Mouse (Mus musculus) forebrain, embryonic 15.5 days (tissue): ENCODE measurements around the gene Cabcoco1. TPM values are rescaled to one million over a fixed set of nuclear protein-coding genes. Genes with fewer than 3 reads are reported as not detected.

ENCODE experiments used
- ATAC-seq: fragments of 200-750 bp; cut with Nextera tagmentation; replicated peaks from 2 replicates; pipeline ENCODE4 v1.8.0; 2017; ENCODE audit warnings: mild to moderate bottlenecking, moderate TSS enrichment, moderate library complexity
- H3K27ac ChIP-seq: fragments of 300-500 bp; sonication (generic); replicated peaks from 2 replicates; pipeline ENCODE4 v1.5.1; 2015; ENCODE audit warnings: mild to moderate bottlenecking, inconsistent platforms
- H3K27me3 ChIP-seq: fragments of 300-500 bp; sonication (generic); 2 replicates; pipeline ENCODE4 v1.6.1; 2015; ENCODE audit warnings: inconsistent platforms
- H3K36me3 ChIP-seq: fragments of 300-500 bp; sonication (generic); 2 replicates; pipeline ENCODE4 v1.6.1; 2015; ENCODE audit warnings: mild to moderate bottlenecking, inconsistent platforms
- H3K4me1 ChIP-seq: fragments of 300-500 bp; sonication (generic); 2 replicates; pipeline ENCODE4 v1.6.1; 2015; ENCODE audit warnings: inconsistent platforms
- H3K4me2 ChIP-seq: fragments of 300-500 bp; sonication (generic); replicated peaks from 2 replicates; pipeline ENCODE4 v1.6.1; 2015; ENCODE audit warnings: mild to moderate bottlenecking, inconsistent platforms
- H3K4me3 ChIP-seq: fragments of 300-500 bp; sonication (generic); 2 replicates; pipeline ENCODE4 v1.5.1; 2015; ENCODE audit warnings: mild to moderate bottlenecking, inconsistent platforms
- H3K9ac ChIP-seq: fragments of 300-500 bp; sonication (generic); replicated peaks from 2 replicates; pipeline ENCODE4 v1.6.1; 2015; ENCODE audit warnings: mild to moderate bottlenecking, inconsistent platforms
- H3K9me3 ChIP-seq: fragments of 300-500 bp; sonication (generic); 2 replicates; pipeline ENCODE4 v1.6.1; 2016; ENCODE audit warnings: inconsistent platforms
- WGBS: fragments of 180-500 bp; shearing (Covaris S2); methylation state at CpG from one replicate; pipeline ENCODE4 v1.1.7; 2015; ENCODE audit warnings: mixed read lengths; 5-methylcytosine and 5-hydroxymethylcytosine counted together
- polyA plus RNA-seq: library from polyadenylated mRNA; unstranded; fragments of >200 nt; fragmentation: Nextera tagmentation; extraction: Ambion mirVana; gene quantifications from 2 replicates; pipeline ENCODE4 v1.2.1, GENCODE M21; 2015

Cabcoco1 gene
- polyA plus RNA-seq, 1 experiment from 2014 or later = 1.6 TPM

DNA sequence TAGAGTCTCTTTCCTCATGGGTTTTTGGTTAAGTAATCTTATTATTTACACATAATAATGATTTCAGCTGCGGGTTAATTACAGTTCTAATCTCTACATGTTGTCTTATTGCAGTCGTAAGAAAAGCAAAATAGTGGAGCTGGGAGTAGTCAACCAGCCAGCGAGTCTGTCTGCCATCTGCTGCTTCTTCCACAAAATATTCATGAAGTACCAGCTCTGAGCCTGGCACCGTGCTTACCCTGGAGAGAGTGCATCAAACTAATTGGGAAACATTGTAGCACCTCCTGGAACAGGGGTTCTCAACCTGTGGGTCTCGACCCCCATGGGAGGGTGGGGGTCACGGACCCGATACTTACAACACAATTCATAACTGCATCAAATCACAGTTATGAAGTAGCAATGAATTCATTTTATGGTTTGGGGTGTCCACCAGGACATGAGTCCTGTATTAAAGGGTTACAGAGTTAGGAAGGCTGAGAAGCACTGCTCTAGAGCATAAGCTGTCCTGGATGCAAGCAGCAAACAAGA lies 121.2 kb downstream of the Cabcoco1 start:
- no peak overlapping the region for H3K4me2 ChIP-seq
- ATAC-seq = peak; percentile 94
- H3K36me3 ChIP-seq = no peaks in the 10 kb centered on the region
- WGBS = 52% methylated on average over 7 of the region's 7 CpGs
- H3K4me3 ChIP-seq = no peak overlapping the region
- no peaks in the 10 kb centered on the region for H3K27me3 ChIP-seq
- no peaks in the 10 kb centered on the region for H3K9me3 ChIP-seq
- H3K27ac ChIP-seq = 0 out of 2 replicates have a peak overlapping the region, but pooled peaks have one; percentile 21
- H3K9ac ChIP-seq = no peak overlapping the region
- H3K4me1 ChIP-seq = peaks cover 11% of the 10 kb centered on the region

DNA sequence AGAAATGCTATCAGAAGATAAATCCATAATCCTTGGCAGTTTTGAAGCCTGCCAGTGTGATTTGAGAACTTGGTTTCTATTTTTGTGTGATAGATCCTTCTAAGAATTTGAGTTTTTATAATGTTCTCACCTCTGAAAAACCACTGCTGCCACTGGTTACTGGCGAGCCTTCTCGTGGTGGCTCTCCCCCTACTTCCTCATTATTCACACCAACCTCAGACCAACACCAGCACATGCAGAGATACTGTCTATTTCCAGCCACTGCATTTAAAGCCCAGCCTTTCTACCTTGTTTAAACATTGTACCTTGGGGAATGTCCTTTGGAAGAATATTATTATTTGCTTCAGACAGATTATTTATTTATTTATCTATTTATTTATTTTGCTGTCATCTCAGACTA lies 121.8 kb downstream of the Cabcoco1 start:
- H3K27ac ChIP-seq = no peak overlapping the region
- 58% methylated on average over 2 of the region's 2 CpGs for WGBS
- no peak overlapping the region for H3K4me2 ChIP-seq
- H3K4me1 ChIP-seq = peaks cover 11% of the 10 kb centered on the region
- H3K4me3 ChIP-seq = no peak overlapping the region
- H3K9ac ChIP-seq = no peak overlapping the region
- ATAC-seq = no peak
- no peaks in the 10 kb centered on the region for H3K36me3 ChIP-seq
- no peaks in the 10 kb centered on the region for H3K27me3 ChIP-seq
- H3K9me3 ChIP-seq = no peaks in the 10 kb centered on the region

GRCm38 (mm10) chr10:68417074-68417790 lies 124.5 kb downstream of the Cabcoco1 start:
- WGBS = 89% methylated on average over 13 of the region's 13 CpGs
- H3K27me3 ChIP-seq = no peaks in the 10 kb centered on the region
- H3K4me1 ChIP-seq = peaks cover 11% of the 10 kb centered on the region
- H3K4me3 ChIP-seq = no peak overlapping the region
- no peaks in the 10 kb centered on the region for H3K36me3 ChIP-seq
- no peak overlapping the region for H3K9ac ChIP-seq
- no peak overlapping the region for H3K27ac ChIP-seq
- no peaks in the 10 kb centered on the region for H3K9me3 ChIP-seq
- no peak for ATAC-seq
- H3K4me2 ChIP-seq = no peak overlapping the region

- no peak for ATAC-seq
- Histone ChIP-seq H3K36me3 (no peaks in the 10 kb centered on the region), H3K4me2 (no peak overlapping the region), H3K27ac (no peak overlapping the region), H3K27me3 (no peaks in the 10 kb centered on the region), H3K9ac (no peak overlapping the region), H3K4me1 (no peaks in the 10 kb centered on the region), H3K9me3 (no peaks in the 10 kb centered on the region), H3K4me3 (no peak overlapping the region)
- WGBS = 86% methylated on average over 4 of the region's 4 CpGs
Observed at GRCm38 (mm10) chr10:68405936-68406335, 135.8 kb downstream of the Cabcoco1 start.

DNA sequence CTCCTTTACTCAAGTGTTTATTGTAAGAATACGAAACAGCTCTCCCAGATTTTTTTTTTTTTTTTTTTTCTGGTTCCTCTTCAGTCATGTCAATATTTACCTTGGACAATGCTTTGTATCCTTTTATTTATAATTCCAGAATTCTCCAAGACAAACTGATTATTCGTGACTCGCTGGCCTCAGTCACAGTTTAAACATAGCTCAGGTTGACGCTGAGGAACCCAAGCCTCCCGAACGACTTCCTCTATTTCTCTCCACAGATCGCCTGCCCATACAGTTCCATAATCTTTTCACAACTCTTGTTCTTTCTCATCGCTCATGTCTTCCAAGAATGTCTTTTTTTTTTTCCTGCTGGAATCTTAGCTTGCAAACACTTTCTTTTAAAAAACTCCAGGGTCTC lies 144.9 kb downstream of the Cabcoco1 start:
- WGBS = 86% methylated on average over 8 of the region's 8 CpGs

DNA sequence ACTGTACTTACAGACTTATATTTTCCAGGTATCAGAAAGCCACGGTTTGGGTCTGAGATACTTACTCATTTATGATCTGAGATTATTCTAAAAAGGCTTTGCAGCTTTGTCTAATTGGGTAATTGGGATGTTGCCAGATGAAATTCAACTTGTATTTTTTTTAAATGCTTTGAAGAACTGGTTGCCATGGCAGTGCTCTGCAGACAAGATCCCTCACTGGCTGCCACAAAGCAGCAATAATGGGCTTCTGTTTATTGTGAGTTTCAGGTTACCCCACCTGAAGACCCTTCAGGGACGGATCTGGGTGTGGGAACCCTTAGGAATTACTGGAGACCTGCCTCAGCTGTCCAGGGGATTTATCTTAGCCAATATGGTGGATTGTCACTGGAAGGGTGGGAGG lies 145.6 kb downstream of the Cabcoco1 start:
- H3K9me3 ChIP-seq = peaks cover 7% of the 10 kb centered on the region; the same call in 1 of the 2 replicates
- H3K4me2 ChIP-seq = no peak overlapping the region
- H3K4me3 ChIP-seq = no peak overlapping the region
- 27% methylated on average over 2 of the region's 2 CpGs for WGBS
- no peaks in the 10 kb centered on the region for H3K27me3 ChIP-seq
- H3K36me3 ChIP-seq = no peaks in the 10 kb centered on the region
- 0 out of 2 replicates have a peak overlapping the region, but pooled peaks have one; percentile 15 for H3K27ac ChIP-seq
- no peak overlapping the region for H3K9ac ChIP-seq
- 0 out of 2 replicates have a peak, but pooled peaks cover 4% of the 10 kb centered on the region for H3K4me1 ChIP-seq
- 0 out of 2 replicates have a peak, but pooled peaks have one; percentile 29 for ATAC-seq

More for the DNA sequence above, 144.9 kb downstream of the Cabcoco1 start:
- Histone ChIP-seq H3K27ac (no peak overlapping the region), H3K9me3 (peaks cover 7% of the 10 kb centered on the region; the same call in 1 of the 2 replicates), H3K36me3 (no peaks in the 10 kb centered on the region), H3K27me3 (no peaks in the 10 kb centered on the region), H3K9ac (no peak overlapping the region), H3K4me3 (no peak overlapping the region), H3K4me2 (no peak overlapping the region), H3K4me1 (0 out of 2 replicates have a peak, but pooled peaks cover 4% of the 10 kb centered on the region)
- no peak for ATAC-seq

- H3K9me3 ChIP-seq = no peaks in the 10 kb centered on the region
- 82% methylated on average over 4 of the region's 4 CpGs for WGBS
- H3K27me3 ChIP-seq = no peaks in the 10 kb centered on the region
- ATAC-seq = no peak
- H3K36me3 ChIP-seq = no peaks in the 10 kb centered on the region
- no peak overlapping the region for H3K27ac ChIP-seq
- no peak overlapping the region for H3K4me3 ChIP-seq
- H3K9ac ChIP-seq = no peak overlapping the region
- H3K4me1 ChIP-seq = 0 out of 2 replicates have a peak, but pooled peaks cover 4% of the 10 kb centered on the region
- H3K4me2 ChIP-seq = no peak overlapping the region
Observed at GRCm38 (mm10) chr10:68391640-68392039, 150.1 kb downstream of the Cabcoco1 start.

- 81% methylated on average over 4 of the region's 4 CpGs for WGBS
- Histone ChIP-seq H3K4me1 (no peaks in the 10 kb centered on the region), H3K9ac (no peak overlapping the region), H3K4me2 (no peak overlapping the region), H3K27me3 (no peaks in the 10 kb centered on the region), H3K36me3 (no peaks in the 10 kb centered on the region), H3K9me3 (no peaks in the 10 kb centered on the region), H3K27ac (no peak overlapping the region), H3K4me3 (no peak overlapping the region)
- ATAC-seq = no peak
Observed at GRCm38 (mm10) chr10:68388802-68389201, 152.9 kb downstream of the Cabcoco1 start.

DNA sequence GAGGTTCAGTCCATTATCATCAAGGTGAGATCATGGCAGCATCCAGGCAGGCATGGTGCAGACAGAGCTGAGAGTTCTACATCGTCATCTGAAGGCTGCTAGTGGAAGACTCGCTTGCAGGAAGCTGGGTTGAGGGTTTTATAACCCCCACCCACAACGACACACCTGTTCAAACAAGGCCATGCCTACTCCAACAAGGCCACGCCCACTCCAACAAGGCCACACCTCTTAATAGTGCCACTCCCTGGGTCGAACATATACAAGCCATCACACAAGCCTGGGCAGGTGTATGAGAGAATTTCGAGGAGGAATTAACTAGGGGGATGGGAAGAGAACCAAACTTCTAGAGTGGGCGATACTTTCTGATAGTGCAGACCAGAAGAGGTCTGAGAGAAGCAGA lies 153.6 kb downstream of the Cabcoco1 start:
- H3K27me3 ChIP-seq = no peaks in the 10 kb centered on the region
- H3K9ac ChIP-seq = no peak overlapping the region
- no peak overlapping the region for H3K27ac ChIP-seq
- no peak overlapping the region for H3K4me3 ChIP-seq
- ATAC-seq = no peak
- WGBS = 90% methylated on average over 7 of the region's 7 CpGs
- H3K36me3 ChIP-seq = no peaks in the 10 kb centered on the region
- no peak overlapping the region for H3K4me2 ChIP-seq
- no peaks in the 10 kb centered on the region for H3K4me1 ChIP-seq
- no peaks in the 10 kb centered on the region for H3K9me3 ChIP-seq

Other genes with a start within 250 kb of the Cabcoco1 start
- gene Tmem26, start 181.8 kb upstream of the Cabcoco1 start, polyA plus RNA-seq = 2.2 TPM in 2 replicates